Mouse (Mus musculus): ENCODE measurements at regions not wholly inside any gene's neighbourhood (a gene's known extent, or its start where the extent isn't known, plus 50 kb on each side); places are given as distances from the start of the nearest gene placed in this dataset.
A peak's percentile ranks its signal among the peaks of the same experiment; 100 is the strongest.

DNA sequence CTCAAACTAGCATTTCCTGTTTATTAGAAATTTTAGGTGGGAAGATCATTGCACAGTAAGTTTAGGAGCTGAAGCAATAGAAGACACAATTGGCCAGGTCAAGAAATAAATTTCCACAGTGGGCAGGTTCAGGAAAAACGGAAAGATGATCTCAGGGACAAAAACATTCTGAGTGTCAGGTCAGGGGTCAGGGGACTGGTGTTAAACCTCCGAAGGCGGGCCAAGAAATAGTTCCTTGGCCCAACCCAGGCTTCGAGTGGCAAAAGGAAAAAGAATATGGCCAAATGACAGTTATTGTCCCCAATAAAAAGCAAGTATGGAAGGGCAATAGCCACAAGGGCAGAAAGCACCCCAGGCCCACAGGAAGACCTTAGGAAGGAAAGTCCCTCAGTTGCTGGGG is 144.0 kb downstream of the Fam43a start:
- Histone ChIP-seq H3K27me3 (no peaks in the 10 kb centered on the region), H3K9me3 (replicated peaks) (no peaks in the 10 kb centered on the region), H3K27ac (no peak overlapping the region), H3K9ac (no peak overlapping the region), H3K4me3 (no peak overlapping the region), H3K36me3 (no peaks in the 10 kb centered on the region), H3K4me1 (peaks cover 29% of the 10 kb centered on the region), H3K4me2 (replicated peaks) (no peak overlapping the region)
- no peak for ATAC-seq (ENCODE audit: low FRiP score)
- WGBS, result 58% methylated on average over 4 of the region's 4 CpGs

DNA sequence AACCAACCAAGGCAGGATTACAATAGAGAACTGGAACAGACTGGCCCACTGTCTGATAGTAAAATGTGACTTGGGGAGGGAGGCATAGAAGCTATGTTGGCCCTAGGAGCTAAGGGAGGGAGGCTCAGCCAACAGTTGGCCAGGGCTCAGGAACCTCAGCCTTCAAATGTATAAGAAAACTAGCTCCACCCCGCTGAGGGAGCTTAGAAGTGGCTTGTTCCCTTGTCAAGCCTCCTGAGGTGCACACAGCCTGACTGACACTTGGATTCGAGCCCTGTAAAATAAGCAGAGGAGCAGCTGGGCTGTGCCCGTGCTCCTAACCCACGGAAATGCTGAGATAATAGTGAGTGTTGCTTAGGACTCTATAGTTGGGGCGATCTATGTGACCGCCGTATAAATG is 144.7 kb downstream of the Fam43a start:
- 46% methylated on average over 7 of the region's 7 CpGs for WGBS
- Histone ChIP-seq H3K9me3 (replicated peaks) (no peaks in the 10 kb centered on the region), H3K27ac (no peak overlapping the region), H3K4me1 (peaks cover 29% of the 10 kb centered on the region), H3K27me3 (no peaks in the 10 kb centered on the region), H3K4me3 (no peak overlapping the region), H3K36me3 (no peaks in the 10 kb centered on the region), H3K4me2 (replicated peaks) (no peak overlapping the region), H3K9ac (no peak overlapping the region)
- no peak for ATAC-seq (ENCODE audit: low FRiP score)

DNA sequence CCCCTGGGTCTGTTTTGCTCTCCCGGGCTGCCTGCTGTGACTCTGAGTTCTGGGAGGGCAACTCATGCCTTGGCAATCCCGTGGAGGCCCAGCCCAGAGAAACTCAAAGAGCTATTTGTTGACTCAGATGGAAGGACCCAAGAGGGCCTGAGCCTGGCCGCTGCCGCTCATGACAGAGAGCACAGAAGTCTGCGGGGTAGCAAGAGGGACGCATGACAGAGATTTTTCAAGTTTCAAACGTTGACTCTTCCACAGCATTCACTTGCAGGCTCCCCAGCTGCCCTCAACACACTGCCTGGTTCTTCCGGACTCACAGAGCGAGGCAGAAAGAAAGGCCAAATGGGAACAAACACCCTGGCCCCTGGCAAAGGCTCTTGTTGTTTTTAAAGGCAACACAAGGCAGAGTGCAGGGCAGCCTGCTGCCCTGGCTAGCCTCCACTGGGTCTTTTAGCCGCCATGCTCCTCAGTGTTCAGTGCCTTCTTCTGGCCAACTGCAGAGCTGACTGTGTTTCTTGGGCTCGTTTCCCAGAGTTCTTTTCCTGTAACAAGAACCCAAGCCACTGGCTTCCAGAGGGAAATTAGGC is 146.2 kb downstream of the Fam43a start:
- Histone ChIP-seq H3K27me3 (no peaks in the 10 kb centered on the region), H3K4me3 (no peak overlapping the region), H3K9ac (no peak overlapping the region), H3K4me1 (peaks cover 29% of the 10 kb centered on the region), H3K4me2 (replicated peaks) (no peak overlapping the region), H3K9me3 (replicated peaks) (no peaks in the 10 kb centered on the region), H3K36me3 (no peaks in the 10 kb centered on the region), H3K27ac (peak overlapping the region; percentile 23; the same call in 1 of the 2 replicates)
- WGBS, result 29% methylated on average over 11 of the region's 11 CpGs
- ATAC-seq (ENCODE audit: low FRiP score), result no peak

DNA sequence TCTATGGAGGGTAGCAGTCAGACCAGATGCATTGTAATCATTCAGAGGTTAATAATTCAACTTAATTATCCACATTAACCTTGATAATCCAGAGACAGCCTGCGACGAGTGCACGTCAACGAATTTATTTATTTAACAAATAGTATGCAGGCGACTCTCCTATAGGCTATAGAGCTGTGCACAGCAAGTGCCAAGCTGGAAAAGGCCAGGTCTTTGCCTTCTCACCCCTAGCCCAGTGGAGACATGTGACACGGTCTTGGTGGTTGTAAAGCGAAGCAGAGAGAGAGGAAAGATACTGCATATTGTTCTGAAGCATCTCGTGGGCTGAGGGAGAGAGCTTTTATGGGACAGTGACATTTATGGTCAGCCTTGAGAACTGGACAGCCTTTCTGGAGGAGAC is 146.7 kb downstream of the Fam43a start:
- H3K4me3 ChIP-seq, result no peak overlapping the region
- no peaks in the 10 kb centered on the region for H3K27me3 ChIP-seq
- no peak overlapping the region for H3K27ac ChIP-seq
- H3K4me2 ChIP-seq (replicated peaks), result no peak overlapping the region
- no peak overlapping the region for H3K9ac ChIP-seq
- no peaks in the 10 kb centered on the region for H3K36me3 ChIP-seq
- H3K4me1 ChIP-seq, result peaks cover 29% of the 10 kb centered on the region
- H3K9me3 ChIP-seq (replicated peaks), result no peaks in the 10 kb centered on the region
- 57% methylated on average over 8 of the region's 8 CpGs for WGBS
- no peak for ATAC-seq (ENCODE audit: low FRiP score)

DNA sequence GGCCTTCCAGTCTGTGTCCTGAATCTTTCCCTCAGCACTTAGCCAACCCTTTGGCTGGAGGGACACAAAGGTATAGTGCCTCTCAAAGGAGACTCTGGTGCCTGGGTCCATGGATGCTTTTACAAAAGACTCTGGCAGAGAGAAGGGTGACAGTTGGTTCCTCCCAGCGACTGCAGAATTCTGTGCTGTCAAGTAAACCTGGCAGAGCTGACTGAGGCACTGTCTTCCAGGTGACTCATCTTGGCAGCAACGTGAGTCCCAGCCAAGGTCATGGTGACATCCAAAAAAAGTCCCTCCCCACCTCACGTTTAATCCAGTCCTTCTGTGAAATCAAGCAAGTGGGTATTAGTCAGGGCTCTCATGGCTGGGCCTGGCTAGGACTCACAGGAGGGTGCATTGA is 150.3 kb downstream of the Fam43a start:
- no peak overlapping the region for H3K4me3 ChIP-seq
- H3K4me2 ChIP-seq (replicated peaks), result no peak overlapping the region
- H3K9me3 ChIP-seq (replicated peaks), result no peaks in the 10 kb centered on the region
- H3K27ac ChIP-seq, result no peak overlapping the region
- peaks cover 19% of the 10 kb centered on the region for H3K4me1 ChIP-seq
- H3K36me3 ChIP-seq, result no peaks in the 10 kb centered on the region
- 67% methylated on average over 3 of the region's 3 CpGs for WGBS
- ATAC-seq (ENCODE audit: low FRiP score), result no peak
- no peak overlapping the region for H3K9ac ChIP-seq
- H3K27me3 ChIP-seq, result no peaks in the 10 kb centered on the region

DNA sequence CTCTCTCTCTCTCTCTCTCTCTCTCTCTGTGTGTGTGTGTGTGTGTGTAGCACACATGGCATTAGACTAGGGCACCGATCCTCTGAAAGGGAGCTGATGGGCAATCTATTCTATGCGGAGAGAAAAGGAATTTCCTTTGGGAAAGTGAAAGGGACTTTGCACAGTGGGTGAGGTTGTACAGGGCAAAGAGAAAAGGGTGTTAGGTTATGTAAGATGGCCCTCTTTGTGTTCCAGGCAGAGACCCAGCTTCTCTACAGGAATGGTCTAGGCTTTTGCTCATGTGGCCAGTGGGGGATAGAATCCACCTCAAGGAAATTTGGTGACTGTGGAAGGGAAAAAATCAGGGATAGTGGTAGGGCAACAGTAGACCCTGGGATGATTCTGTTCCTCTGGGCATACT is 156.2 kb downstream of the Fam43a start:
- Histone ChIP-seq H3K9ac (no peak overlapping the region), H3K27me3 (no peaks in the 10 kb centered on the region), H3K4me3 (no peak overlapping the region), H3K4me1 (no peaks in the 10 kb centered on the region), H3K9me3 (replicated peaks) (no peaks in the 10 kb centered on the region), H3K27ac (no peak overlapping the region), H3K4me2 (replicated peaks) (no peak overlapping the region), H3K36me3 (no peaks in the 10 kb centered on the region)
- no peak for ATAC-seq (ENCODE audit: low FRiP score)
- 100% methylated on average over 2 of the region's 2 CpGs for WGBS

DNA sequence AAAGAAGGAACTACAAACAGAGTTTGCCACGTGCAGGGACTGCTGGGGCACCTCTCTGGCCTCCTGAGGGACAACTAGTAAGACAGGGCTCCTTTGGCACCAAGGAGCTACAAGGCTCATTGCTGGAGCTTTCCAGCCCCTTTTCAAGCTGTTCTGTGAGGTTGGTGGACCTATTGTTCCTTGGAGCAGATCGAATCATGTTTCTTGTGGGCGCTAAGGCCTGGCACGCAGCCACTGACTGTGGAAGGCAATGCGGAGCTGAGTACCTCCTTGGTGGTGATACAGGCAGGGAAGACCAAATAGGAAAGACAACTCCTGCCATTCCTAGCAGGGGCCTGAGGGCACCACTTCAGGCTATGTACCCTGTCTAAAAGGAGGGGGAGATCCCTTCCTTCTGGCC is 157.2 kb downstream of the Fam43a start:
- Histone ChIP-seq H3K36me3 (no peaks in the 10 kb centered on the region), H3K4me2 (replicated peaks) (no peak overlapping the region), H3K9ac (no peak overlapping the region), H3K4me1 (no peaks in the 10 kb centered on the region), H3K9me3 (replicated peaks) (no peaks in the 10 kb centered on the region), H3K4me3 (no peak overlapping the region), H3K27ac (no peak overlapping the region), H3K27me3 (no peaks in the 10 kb centered on the region)
- no peak for ATAC-seq (ENCODE audit: low FRiP score)
- 89% methylated on average over 5 of the region's 5 CpGs for WGBS

DNA sequence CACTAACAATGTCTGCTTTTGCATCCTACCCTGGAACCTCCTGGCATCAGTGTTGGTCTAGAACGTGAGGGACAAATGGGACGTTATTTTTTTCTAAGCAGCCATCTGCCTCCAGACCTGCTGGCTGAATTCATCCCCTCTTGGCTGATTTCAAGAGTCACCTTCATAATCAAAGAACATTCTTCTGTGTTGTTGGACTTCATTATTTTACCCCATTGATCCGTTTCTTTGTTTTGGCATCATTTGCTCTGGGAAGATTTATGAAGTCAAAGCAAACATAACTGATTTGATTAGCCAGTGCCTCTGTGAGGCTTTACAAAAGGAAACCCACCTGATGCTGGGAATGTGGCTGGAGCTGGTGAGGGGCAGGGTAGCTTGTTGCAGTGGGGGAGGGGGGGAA is 158.0 kb downstream of the Fam43a start:
- Histone ChIP-seq H3K27me3 (no peaks in the 10 kb centered on the region), H3K4me2 (replicated peaks) (no peak overlapping the region), H3K9me3 (replicated peaks) (no peaks in the 10 kb centered on the region), H3K27ac (no peak overlapping the region), H3K9ac (no peak overlapping the region), H3K36me3 (no peaks in the 10 kb centered on the region), H3K4me3 (no peak overlapping the region), H3K4me1 (no peaks in the 10 kb centered on the region)
- no peak for ATAC-seq (ENCODE audit: low FRiP score)
- 83% methylated on average over 3 of the region's 3 CpGs for WGBS

DNA sequence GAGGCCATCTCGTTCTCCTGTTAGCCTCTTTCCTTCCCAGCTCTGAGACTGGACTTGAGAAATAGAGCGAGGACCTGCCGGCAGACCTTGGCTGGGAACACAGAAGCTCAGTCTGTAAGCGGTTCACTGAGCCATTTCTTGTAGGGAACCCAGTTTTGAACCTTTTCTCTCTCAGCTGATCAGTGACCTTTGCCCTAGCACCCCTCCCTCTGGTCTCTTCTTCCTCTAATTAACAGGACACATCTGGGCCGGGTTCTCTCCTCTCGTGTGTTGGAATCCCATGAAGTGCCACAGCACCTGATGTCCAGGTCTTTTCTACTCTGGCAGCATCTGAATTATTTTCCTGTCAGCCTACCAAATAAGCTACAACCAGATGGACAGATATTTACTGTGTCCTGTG is 158.5 kb downstream of the Fam43a start:
- no peak overlapping the region for H3K4me3 ChIP-seq
- WGBS, result 84% methylated on average over 6 of the region's 6 CpGs
- H3K4me1 ChIP-seq, result no peaks in the 10 kb centered on the region
- no peaks in the 10 kb centered on the region for H3K27me3 ChIP-seq
- H3K4me2 ChIP-seq (replicated peaks), result no peak overlapping the region
- H3K27ac ChIP-seq, result no peak overlapping the region
- H3K36me3 ChIP-seq, result no peaks in the 10 kb centered on the region
- H3K9ac ChIP-seq, result no peak overlapping the region
- no peak for ATAC-seq (ENCODE audit: low FRiP score)
- H3K9me3 ChIP-seq (replicated peaks), result no peaks in the 10 kb centered on the region

DNA sequence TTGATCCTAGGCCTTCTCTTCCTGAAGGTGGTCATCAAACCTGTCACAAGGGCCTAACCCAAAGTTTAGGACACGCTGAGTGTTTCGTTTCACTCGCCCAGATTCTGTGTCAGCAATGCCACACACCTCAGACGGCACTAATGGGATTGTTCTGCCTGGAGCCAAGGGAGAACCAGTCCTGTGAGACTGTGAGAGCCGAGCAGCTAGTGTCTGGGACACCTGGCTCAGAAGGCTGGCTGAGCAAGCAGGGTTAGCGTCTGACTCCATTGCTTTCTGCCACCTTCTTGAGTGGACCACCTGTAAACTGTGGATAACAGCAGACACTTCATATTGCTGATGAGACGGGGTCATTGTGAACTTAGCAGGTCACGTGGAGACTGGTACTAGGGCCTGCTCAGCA is 160.0 kb downstream of the Fam43a start:
- Histone ChIP-seq H3K36me3 (no peaks in the 10 kb centered on the region), H3K4me2 (replicated peaks) (no peak overlapping the region), H3K9ac (no peak overlapping the region), H3K9me3 (replicated peaks) (no peaks in the 10 kb centered on the region), H3K27me3 (no peaks in the 10 kb centered on the region), H3K4me3 (no peak overlapping the region), H3K27ac (no peak overlapping the region), H3K4me1 (no peaks in the 10 kb centered on the region)
- 91% methylated on average over 8 of the region's 8 CpGs for WGBS
- ATAC-seq (ENCODE audit: low FRiP score), result no peak

DNA sequence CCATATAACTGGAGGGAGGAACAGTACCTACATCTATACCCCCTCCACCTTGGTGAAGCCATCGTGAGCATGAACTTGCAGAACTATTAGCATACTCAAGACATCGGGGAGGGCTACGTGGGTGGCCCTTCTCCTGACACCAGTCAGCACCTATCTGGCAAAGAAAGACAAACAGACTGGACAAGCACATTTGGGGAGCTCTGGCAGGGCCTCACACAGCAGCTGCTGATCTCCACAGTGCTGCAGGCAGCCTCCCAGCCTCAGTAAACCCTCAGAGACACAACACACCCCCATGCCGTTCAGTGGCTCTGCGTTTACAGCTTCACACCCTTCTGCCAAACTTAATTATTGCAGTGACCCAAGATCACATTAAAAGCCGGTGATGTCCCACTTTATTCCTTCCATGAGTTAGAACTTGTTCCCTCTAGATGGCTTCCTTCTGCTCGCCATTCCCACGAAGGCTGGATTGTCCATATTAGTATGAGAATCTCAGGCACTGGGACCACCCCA is 161.7 kb downstream of the Fam43a start:
- WGBS, result 75% methylated on average over 8 of the region's 8 CpGs
- Histone ChIP-seq H3K27me3 (no peaks in the 10 kb centered on the region), H3K27ac (no peak overlapping the region), H3K9ac (no peak overlapping the region), H3K9me3 (replicated peaks) (no peaks in the 10 kb centered on the region), H3K4me1 (no peaks in the 10 kb centered on the region), H3K4me3 (no peak overlapping the region), H3K4me2 (replicated peaks) (no peak overlapping the region), H3K36me3 (no peaks in the 10 kb centered on the region)
- no peak for ATAC-seq (ENCODE audit: low FRiP score)

DNA sequence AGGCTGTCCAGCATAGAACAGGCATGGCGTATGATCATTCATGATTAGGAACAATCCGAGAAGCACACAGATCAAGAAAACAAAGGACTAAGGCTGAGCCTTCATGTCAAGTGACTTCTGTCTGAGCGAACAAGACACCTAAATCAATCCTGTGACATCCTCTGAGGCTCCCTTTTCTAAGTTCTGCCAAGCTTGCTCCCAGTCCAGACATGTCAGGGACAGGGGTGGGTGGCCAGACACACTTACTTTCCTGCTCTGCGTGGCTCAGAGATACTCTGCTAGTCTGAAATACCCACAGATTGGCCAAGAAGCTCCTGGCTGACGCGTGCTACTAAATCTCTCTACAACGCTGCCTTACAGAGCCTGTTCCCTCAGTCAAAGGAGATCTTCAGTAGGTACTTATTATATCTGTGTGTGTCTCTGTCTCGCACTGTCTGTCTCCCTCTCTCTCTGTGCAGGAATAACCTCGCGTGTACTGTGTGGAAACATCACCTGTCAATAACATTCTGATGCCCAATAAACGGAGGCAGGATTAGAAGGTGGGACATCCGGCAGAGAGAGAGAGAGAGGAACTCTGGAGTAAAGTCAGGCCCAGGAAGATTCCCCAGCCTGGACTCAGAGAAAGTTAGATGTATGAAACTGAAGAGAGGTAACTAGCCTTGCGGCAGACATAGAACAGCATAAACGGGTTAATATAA is 163.5 kb downstream of the Fam43a start:
- 82% methylated on average over 14 of the region's 14 CpGs for WGBS
- no peak for ATAC-seq (ENCODE audit: low FRiP score)
- Histone ChIP-seq H3K36me3 (no peaks in the 10 kb centered on the region), H3K4me2 (replicated peaks) (no peak overlapping the region), H3K4me3 (no peak overlapping the region), H3K9me3 (replicated peaks) (no peaks in the 10 kb centered on the region), H3K9ac (no peak overlapping the region), H3K4me1 (no peaks in the 10 kb centered on the region), H3K27me3 (no peaks in the 10 kb centered on the region), H3K27ac (no peak overlapping the region)

DNA sequence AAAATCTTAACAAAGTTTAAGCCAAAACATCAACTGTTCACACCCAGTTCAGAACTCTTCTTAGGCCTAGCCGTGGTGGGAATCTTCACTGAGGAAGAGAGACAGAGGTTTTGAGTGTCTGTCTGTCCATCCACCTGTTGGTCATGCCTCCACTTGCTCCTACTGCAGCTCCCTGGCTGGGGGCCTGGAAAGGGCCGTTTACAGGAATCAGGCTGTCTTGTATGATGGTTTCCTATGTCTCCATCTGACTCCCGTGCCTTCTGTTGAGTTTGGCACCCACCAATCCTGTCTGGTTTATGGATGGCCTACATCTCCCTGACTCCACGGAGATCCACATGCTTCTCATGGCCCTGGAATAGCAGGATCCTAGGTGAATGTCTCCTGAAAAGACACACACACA is 166.1 kb downstream of the Fam43a start:
- H3K27ac ChIP-seq, result no peak overlapping the region
- no peak overlapping the region for H3K4me2 ChIP-seq (replicated peaks)
- H3K36me3 ChIP-seq, result no peaks in the 10 kb centered on the region
- H3K9ac ChIP-seq, result no peak overlapping the region
- H3K4me1 ChIP-seq, result peaks cover 6% of the 10 kb centered on the region
- no peaks in the 10 kb centered on the region for H3K27me3 ChIP-seq
- ATAC-seq (ENCODE audit: low FRiP score), result no peak
- no peaks in the 10 kb centered on the region for H3K9me3 ChIP-seq (replicated peaks)
- no peak overlapping the region for H3K4me3 ChIP-seq
- WGBS, result 87% methylated on average over 4 of the region's 4 CpGs

All from hindbrain, embryonic 12.5 days (tissue).